Mouse (Mus musculus): ENCODE data around the gene Sec14l4. TPM values are rescaled to one million over a fixed set of nuclear protein-coding genes. Genes with fewer than 3 reads are reported as not detected.

Gene Sec14l4
- polyA plus RNA-seq, 1 experiment from 2014 or later = 35.9 TPM

GRCm38 (mm10) chr11:4094378-4095170 lies 63.3 kb downstream of the Sec14l4 start:
- Histone ChIP-seq H3K27me3 (replicated peaks; ENCODE audit: insufficient read depth, low read length) (no peaks in the 10 kb centered on the region), H3K9ac (replicated peaks; ENCODE audit: low read depth) (no peak overlapping the region), H3K9me3 (ENCODE audit: low read length) (no peaks in the 10 kb centered on the region), H3K36me3 (ENCODE audit: insufficient read depth, low read length) (no peaks in the 10 kb centered on the region), H3K4me3 (ENCODE audit: low read depth, low read length) (peak overlapping the region; percentile 45), H3K4me1 (ENCODE audit: insufficient read depth, low read depth, low read length) (peaks cover 12% of the 10 kb centered on the region; the same call in 1 of the 2 replicates), H3K4me2 (replicated peaks; ENCODE audit: low read depth, low read length) (peak overlapping the region; percentile 63), H3K27ac (ENCODE audit: low read length) (peak overlapping the region; percentile 20; the same call in 1 of the 2 replicates)
- ATAC-seq (no peak), DNase-seq (ENCODE audit: low spot score) (peak; percentile 75)
- TF ChIP-seq EP300 (IDR thresholded peaks at IDR 0.05) (no peak), CTCF (IDR thresholded peaks at IDR 0.05) (peak; percentile 90)
- WGBS = 5% methylated on average over 23 of the region's 24 CpGs

DNA sequence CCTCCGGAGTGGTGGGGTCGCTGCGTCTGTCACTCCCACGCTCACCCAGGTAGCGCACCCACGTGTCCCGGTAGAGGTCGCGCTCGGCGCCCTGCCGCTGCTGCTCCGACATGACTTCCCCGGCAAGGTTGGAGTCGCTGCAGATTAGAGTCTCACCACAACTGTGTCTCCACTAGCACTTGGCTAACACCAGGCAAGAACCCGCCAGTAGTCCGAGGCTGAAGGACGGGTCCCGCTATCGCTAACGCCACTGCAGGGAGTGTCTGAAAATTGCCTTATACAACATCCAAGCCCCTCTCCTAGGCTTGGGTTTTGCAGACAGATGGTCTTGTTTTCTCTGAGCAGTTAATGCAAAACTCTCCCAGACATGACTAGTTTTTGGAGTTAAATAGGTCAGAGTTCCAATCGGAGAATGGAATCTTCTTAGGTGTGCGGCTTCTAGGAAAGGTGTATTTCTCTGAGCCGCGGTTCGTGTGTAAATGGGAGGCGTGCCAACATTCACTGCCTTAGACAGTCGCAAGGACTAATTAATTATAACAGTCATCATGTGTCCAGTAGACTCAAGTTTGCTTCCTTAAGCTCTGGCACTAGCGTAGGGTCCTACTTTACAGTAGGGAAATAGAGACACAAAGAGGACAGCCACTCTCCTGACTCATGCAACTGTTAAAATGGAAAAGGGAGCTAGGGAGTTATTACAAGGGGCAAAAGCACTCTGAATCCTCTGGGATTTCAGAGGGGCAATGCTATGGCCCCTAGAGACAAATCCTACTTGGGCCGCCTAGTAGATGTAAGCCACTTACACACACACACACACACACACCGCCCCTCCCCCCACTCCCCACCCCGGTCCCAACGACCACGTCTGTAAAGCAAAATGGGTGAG lies 64.2 kb downstream of the Sec14l4 start, which contains the start of gene Mtfp1:
Mtfp1 (minus strand) TSS at position 275 of the 883 bp plus-strand sequence.
- H3K27me3 ChIP-seq (replicated peaks; ENCODE audit: insufficient read depth, low read length) = no peaks in the 10 kb centered on the region
- H3K4me1 ChIP-seq (ENCODE audit: insufficient read depth, low read depth, low read length) = peaks cover 12% of the 10 kb centered on the region; the same call in 1 of the 2 replicates
- no peaks in the 10 kb centered on the region for H3K36me3 ChIP-seq (ENCODE audit: insufficient read depth, low read length)
- no peaks in the 10 kb centered on the region for H3K9me3 ChIP-seq (ENCODE audit: low read length)
- H3K4me3 ChIP-seq (ENCODE audit: low read depth, low read length) = peak within 1 kb of the TSS; percentile 45
- H3K27ac ChIP-seq (ENCODE audit: low read length) = peak within 1 kb of the TSS; percentile 65
- ATAC-seq = no peak
- DNase-seq (ENCODE audit: low spot score) = peak; percentile 71
- TF ChIP-seq EP300 (IDR thresholded peaks at IDR 0.05) (no peak), CTCF (IDR thresholded peaks at IDR 0.05) (peak; percentile 37; the same call in 1 of the 2 replicates)
- H3K4me2 ChIP-seq (replicated peaks; ENCODE audit: low read depth, low read length) = peak within 1 kb of the TSS; percentile 63
- peak within 1 kb of the TSS; percentile 24; the same call in 1 of the 2 replicates for H3K9ac ChIP-seq (replicated peaks; ENCODE audit: low read depth)
- WGBS = 7% methylated on average over 34 of the region's 34 CpGs

DNA sequence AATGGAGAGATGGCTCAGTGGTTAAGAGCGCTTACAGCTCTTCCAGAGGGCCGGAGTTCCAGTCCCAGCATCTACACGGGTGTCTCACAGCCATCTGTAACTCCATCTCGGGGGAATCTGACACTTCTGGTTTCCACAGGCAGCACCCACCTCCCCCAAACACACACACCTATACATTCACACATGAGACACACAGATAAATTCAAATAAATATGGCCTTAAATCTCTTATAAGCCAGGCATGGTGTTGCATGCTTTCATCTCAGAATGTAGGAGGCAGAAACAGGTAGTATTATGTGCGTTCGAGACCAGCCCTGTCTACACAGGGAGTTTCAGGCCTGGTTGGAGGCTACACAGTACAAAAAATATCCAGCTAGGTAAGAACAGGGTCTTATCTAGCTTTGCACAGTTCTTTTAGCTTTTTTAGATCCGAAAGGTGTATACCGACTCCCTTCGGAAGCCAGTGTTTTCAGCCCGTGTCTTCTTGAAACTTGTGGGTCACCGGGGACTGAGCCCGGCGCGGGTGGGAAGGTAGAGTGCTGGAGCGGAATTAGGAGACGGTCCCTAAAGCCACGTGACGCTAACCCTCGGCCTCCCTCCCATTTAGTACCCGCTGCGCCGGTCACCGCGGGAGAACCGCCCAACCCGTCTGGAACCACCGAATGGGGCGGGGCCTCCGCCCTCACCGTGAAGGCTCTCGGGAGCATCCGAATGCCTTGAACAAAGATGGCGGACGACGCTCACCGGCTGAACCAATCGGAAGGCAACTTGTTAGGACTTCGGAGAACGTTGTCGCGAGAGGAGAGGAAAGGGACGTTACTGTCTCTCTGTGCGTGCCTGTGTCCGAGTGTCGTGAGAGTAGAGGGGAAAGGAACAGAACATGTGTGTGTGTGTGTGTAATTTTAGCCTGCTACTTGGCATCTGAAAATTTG lies 65.1 kb downstream of the Sec14l4 start:
- H3K27me3 ChIP-seq (replicated peaks; ENCODE audit: insufficient read depth, low read length) = no peaks in the 10 kb centered on the region

DNA sequence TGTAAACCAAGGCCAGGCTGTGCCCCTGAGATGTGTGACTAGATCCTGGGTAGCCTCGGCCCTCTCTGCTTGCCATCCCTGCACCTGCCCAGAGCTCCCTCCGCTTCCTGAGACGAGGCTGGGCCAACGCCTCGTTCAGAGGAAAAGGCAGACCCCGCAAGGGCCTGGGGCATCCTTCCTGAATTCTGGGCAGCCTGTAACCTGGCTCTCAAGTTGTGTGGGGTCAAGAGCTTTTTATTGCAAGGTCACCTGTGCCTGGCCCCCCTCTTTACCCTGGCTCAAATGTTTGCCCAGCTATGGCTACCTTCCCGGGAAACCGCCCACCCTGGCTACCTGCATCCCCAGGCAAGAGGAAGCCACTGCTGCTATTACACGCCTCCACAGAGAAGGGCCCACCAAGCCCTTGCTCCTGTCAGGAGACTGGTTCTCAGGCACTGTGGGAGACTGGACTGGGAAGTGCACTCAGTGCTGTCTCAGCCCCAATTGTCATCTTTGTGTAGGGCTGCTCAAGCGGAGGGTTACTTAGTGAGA lies 65.9 kb downstream of the Sec14l4 start:
- no peaks in the 10 kb centered on the region for H3K9me3 ChIP-seq (ENCODE audit: low read length)
- H3K4me3 ChIP-seq (ENCODE audit: low read depth, low read length) = peak overlapping the region; percentile 29; the same call in 1 of the 2 replicates
- WGBS = 23% methylated on average over 10 of the region's 10 CpGs
- H3K27me3 ChIP-seq (replicated peaks; ENCODE audit: insufficient read depth, low read length) = no peaks in the 10 kb centered on the region
- H3K36me3 ChIP-seq (ENCODE audit: insufficient read depth, low read length) = no peaks in the 10 kb centered on the region
- H3K27ac ChIP-seq (ENCODE audit: low read length) = peak overlapping the region; percentile 57
- H3K9ac ChIP-seq (replicated peaks; ENCODE audit: low read depth) = peak overlapping the region; percentile 54
- DNase-seq (ENCODE audit: low spot score) (no peak), ATAC-seq (no peak)
- H3K4me2 ChIP-seq (replicated peaks; ENCODE audit: low read depth, low read length) = peak overlapping the region; percentile 61
- no peak for TF ChIP-seq EP300 (IDR thresholded peaks at IDR 0.05)
- no peak for TF ChIP-seq CTCF (IDR thresholded peaks at IDR 0.05)
- peaks cover 12% of the 10 kb centered on the region; the same call in 1 of the 2 replicates for H3K4me1 ChIP-seq (ENCODE audit: insufficient read depth, low read depth, low read length)

More for the DNA sequence above, 65.1 kb downstream of the Sec14l4 start:
- Histone ChIP-seq H3K36me3 (ENCODE audit: insufficient read depth, low read length) (no peaks in the 10 kb centered on the region), H3K4me3 (ENCODE audit: low read depth, low read length) (peak overlapping the region; percentile 29), H3K9me3 (ENCODE audit: low read length) (no peaks in the 10 kb centered on the region), H3K4me1 (ENCODE audit: insufficient read depth, low read depth, low read length) (peaks cover 12% of the 10 kb centered on the region; the same call in 1 of the 2 replicates), H3K4me2 (replicated peaks; ENCODE audit: low read depth, low read length) (peak overlapping the region; percentile 63), H3K27ac (ENCODE audit: low read length) (peak overlapping the region; percentile 65), H3K9ac (replicated peaks; ENCODE audit: low read depth) (peak overlapping the region; percentile 54)
- WGBS = 3% methylated on average over 45 of the region's 45 CpGs
- DNase-seq (ENCODE audit: low spot score) = peak; percentile 99
- peak; percentile 30; the same call in 1 of the 2 replicates for TF ChIP-seq EP300 (IDR thresholded peaks at IDR 0.05)
- TF ChIP-seq CTCF (IDR thresholded peaks at IDR 0.05) = no peak
- peak; percentile 98 for ATAC-seq

Other genes starting within 250 kb of the Sec14l4 start
- 0.11 and 0.17 TPM in 2 replicates for gene Osbp2, start 167.6 kb upstream of the Sec14l4 start, polyA plus RNA-seq (2015; fragmentation: Nextera tagmentation; extraction: Ambion mirVana)
- gene 4921536K21Rik, start 136.4 kb upstream of the Sec14l4 start, polyA plus RNA-seq (2015; fragmentation: Nextera tagmentation; extraction: Ambion mirVana) = 0.23 and 0.31 TPM in 2 replicates
- gene Dusp18, start 136.2 kb upstream of the Sec14l4 start, polyA plus RNA-seq (2015; fragmentation: Nextera tagmentation; extraction: Ambion mirVana) = 8.3 and 9.3 TPM in 2 replicates
- 8.6 and 10.3 TPM in 2 replicates for gene Slc35e4, start 116.8 kb upstream of the Sec14l4 start, polyA plus RNA-seq (2015; fragmentation: Nextera tagmentation; extraction: Ambion mirVana)
- gene Tcn2, start 99.3 kb upstream of the Sec14l4 start, polyA plus RNA-seq (2015; fragmentation: Nextera tagmentation; extraction: Ambion mirVana) = 152 and 170 TPM in 2 replicates
- 34.2 and 38.3 TPM in 2 replicates for gene Pes1, start 67.5 kb upstream of the Sec14l4 start, polyA plus RNA-seq (2015; fragmentation: Nextera tagmentation; extraction: Ambion mirVana)
- gene 4930556J24Rik, start 54.7 kb upstream of the Sec14l4 start, polyA plus RNA-seq (2015; fragmentation: Nextera tagmentation; extraction: Ambion mirVana) = not detected in 2 replicates
- 20.5 and 21.1 TPM in 2 replicates for gene Gal3st1, start 47.8 kb upstream of the Sec14l4 start, polyA plus RNA-seq (2015; fragmentation: Nextera tagmentation; extraction: Ambion mirVana)
- 529 and 716 TPM in 2 replicates for gene Sec14l3, start 33.4 kb downstream of the Sec14l4 start, polyA plus RNA-seq (2015; fragmentation: Nextera tagmentation; extraction: Ambion mirVana)
- gene Mtfp1, start 64.0 kb downstream of the Sec14l4 start, polyA plus RNA-seq (2015; fragmentation: Nextera tagmentation; extraction: Ambion mirVana) = 6.4 and 6.5 TPM in 2 replicates
- 6.5 and 7.6 TPM in 2 replicates for gene Sec14l2, start 92.0 kb downstream of the Sec14l4 start, polyA plus RNA-seq (2015; fragmentation: Nextera tagmentation; extraction: Ambion mirVana)
- 57.8 and 59.0 TPM in 2 replicates for gene Rnf215, start 103.7 kb downstream of the Sec14l4 start, polyA plus RNA-seq (2015; fragmentation: Nextera tagmentation; extraction: Ambion mirVana)
- gene Ccdc157, start 128.8 kb downstream of the Sec14l4 start, polyA plus RNA-seq (2015; fragmentation: Nextera tagmentation; extraction: Ambion mirVana) = 7.3 and 8.2 TPM in 2 replicates
- 12.6 and 13.4 TPM in 2 replicates for gene Sf3a1, start 128.9 kb downstream of the Sec14l4 start, polyA plus RNA-seq (2015; fragmentation: Nextera tagmentation; extraction: Ambion mirVana)
- gene Tbc1d10a, start 155.3 kb downstream of the Sec14l4 start, polyA plus RNA-seq (2015; fragmentation: Nextera tagmentation; extraction: Ambion mirVana) = 41.7 and 43.8 TPM in 2 replicates
- gene Castor1, start 186.8 kb downstream of the Sec14l4 start, polyA plus RNA-seq (2015; fragmentation: Nextera tagmentation; extraction: Ambion mirVana) = 16.5 and 17.8 TPM in 2 replicates
- 0.69 and 1.3 TPM in 2 replicates for gene Osm, start 205.0 kb downstream of the Sec14l4 start, polyA plus RNA-seq (2015; fragmentation: Nextera tagmentation; extraction: Ambion mirVana)
- gene Lif, start 226.1 kb downstream of the Sec14l4 start, polyA plus RNA-seq (2015; fragmentation: Nextera tagmentation; extraction: Ambion mirVana) = 0.57 and 0.94 TPM in 2 replicates

All from lung, postnatal 0 days (tissue).